Mouse (Mus musculus): Measurements from ENCODE around the gene Calr4.

The Calr4 gene

DNA sequence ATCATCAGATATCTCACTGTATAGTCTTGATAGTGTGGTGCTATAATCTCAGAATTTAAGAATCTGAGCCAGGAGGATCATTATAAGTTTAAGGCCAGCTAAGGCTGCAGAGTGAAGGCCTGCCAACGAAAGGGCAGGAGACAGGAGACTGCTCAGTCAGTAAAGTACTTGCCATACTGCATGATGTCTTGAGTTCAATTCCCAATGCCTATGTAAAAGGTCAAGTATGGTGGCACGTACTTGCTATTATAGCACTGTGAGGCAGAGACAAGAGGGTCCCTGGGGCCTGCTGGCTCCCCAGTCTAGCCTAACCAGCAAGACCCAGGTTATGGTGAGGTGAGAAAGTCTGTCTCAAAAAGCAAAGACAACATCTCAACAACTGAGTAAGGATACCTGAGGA, at the start of gene Calr4:
Gene Calr4, plus strand, starts transcription at position 301 of the 400 bp plus-strand sequence.
- DNase-seq (ENCODE audit: low spot score in 2 of 2) = no peak

DNA sequence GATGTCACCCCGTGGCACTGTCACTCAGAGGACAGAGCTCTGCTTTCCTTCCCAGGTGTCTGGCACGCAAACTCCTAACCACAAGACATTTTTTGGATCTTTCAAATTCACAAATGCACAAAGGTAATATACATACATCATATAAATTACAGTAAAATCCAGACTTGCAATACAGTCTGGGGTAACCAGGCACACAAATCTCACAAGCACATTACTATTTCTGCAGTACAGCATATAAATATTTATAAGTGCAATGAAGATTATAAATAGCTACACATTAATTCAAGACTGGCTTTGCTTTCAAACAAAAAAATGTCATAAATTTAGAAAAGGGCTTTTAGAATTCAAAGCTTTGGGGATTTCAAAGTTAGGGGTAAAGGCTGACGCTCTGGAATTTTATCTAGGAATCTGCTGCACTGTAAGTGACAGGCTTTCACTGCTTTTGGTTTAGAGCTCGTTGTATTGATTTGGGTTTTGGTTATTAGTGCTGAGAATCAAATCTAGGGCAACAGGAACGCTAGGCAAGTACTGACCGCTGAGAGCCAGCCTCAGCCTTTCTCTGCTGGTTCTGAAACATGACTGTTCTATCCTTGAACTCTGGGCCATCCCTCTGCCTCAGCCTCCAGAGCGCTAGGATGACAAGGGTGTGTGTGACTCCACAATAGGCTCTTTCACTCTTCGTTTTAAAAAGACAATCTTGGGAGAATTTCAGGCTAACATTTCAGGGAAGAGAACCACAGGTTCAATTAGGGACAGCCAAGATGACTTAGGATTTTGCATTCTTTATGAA, 48.5 kb upstream of the Calr4 start:
- no peak for DNase-seq (ENCODE audit: low spot score in 2 of 2)

DNA sequence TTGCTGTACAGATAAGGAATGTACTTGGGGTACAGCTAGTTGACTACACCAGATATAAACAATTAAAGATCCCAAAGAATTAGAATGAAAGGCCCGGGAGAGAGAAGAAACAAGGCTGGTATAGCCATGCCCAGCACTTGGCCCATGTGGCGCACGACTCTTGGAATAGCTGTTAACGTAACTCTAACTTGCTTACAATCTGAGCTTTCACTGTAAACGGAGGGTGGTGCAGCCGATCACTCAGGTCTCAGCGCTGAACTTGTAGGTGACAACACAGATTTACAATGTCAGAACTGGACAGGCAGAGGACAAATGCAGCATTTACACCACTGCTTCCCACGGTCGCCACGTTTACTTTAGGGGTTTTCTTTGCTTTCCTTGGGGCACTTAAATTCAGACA, 42.7 kb upstream of the Calr4 start:
- DNase-seq (ENCODE audit: low spot score in 2 of 2) = no peak

DNA sequence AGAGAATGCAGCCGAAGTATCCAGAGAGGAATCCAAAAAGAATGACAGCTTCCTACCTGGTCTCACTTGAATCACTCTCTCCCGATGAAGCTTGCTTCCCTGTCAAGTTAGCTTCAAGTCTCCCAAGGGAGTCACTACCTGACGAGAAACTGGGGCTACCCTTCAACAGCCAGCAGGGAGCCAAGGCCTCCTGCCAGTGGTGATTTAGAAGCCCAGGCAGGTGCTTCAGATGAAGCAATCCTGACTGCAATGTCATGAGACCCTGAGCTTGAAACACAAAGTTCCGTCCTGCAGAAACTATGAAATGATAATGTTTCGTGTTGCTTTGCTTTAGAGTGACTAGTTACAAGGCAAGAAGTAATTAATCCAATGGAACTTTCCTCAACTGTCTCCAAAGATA, 40.4 kb upstream of the Calr4 start:
- no peak for DNase-seq (ENCODE audit: low spot score in 2 of 2)

DNA sequence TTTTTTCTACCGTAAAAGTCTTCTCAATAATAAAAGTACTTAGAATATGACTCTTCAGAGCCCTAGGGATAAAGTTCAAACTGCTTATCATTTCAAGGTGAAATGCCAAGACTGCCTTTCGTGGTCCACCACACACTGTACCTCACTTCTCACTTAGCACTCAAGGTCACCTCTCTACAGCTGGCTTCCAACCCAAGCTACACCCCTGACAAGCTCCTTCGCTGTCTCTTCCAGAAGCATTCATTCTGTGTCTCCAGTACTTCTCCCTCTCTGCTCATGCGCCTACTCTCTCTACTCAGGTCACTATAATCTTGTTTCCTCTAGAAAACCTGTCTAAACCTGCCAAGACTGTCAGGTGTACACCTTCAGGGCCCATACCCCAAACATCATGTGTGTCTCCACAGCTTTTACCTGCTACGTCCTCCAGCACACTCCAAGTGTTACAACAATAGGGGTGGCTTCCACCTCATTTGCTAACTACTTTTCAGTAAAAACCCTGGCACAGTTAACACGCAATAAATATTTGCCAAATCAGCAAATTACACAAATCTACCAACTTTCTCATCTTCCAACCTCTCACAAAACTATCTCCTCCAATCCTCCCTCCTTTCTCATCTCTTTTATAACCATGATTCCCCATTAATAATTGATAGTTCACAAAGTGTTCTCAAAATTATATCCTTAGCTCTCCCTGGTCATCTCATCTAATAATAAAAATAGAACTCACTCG, 38.2 kb upstream of the Calr4 start:
- DNase-seq (ENCODE audit: low spot score in 2 of 2) = no peak

DNA sequence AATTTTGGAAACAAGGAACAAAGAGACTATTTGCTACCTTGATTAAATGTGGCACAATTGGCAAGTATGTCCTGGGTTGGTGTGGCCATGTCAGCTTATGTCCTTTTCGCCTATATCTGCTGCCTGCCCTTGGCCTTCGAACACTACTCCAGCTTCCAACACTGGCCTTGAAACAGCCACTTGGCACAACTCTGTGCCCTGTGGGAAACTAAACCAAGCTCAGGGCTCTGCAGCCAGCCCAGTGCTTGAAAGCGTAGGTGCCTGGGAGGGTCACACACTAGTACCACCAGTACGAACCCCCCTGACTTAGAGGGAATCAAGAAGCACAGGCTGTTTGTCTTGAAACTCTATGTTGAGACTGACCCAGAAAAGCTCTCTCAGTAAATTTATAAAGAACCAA, 35.2 kb upstream of the Calr4 start:
- DNase-seq (ENCODE audit: low spot score in 2 of 2) = no peak

DNA sequence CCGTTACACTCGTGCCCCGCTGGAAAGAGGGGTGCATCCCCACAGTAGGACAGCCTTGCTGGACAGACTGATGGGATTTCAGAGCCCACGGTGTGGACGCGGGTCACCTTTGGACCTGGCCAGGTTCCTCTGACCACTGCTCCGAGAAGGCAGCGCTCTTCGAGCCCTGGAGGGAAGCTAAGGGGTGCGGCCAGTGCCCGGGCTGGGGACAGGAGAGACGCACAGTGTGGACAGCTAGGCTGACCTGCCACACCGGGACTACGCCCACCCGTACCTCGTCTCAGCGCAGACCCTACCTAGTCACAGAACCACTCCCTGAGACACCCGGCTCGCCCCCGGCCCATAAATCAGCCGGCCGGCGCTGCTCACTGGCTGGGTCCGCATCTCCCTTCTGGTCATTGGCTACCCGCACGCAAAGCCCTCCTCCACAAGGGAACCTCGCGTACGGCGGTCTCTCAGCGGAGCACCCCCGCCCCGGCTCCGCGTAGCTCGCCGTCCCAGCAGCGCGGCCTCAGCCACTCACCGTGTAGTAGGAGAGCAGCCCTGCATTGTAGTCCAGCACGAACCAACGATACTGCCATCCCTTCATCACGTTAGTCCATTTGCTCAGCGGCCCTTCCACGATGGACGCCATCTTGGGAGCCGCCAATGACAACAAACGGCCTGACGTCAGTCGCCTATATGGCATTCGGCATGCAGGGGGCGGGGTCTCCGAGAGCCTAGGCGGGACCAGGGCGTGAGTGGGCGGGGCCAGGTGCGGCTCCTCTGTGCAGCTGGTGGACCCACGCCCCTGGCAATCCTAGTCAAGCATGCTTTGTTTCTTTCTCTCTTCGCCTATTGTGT, 32.5 kb upstream of the Calr4 start, which contains the start of gene Osbpl9:
Gene Osbpl9, minus strand, starts transcription at position 691 of the 843 bp plus-strand sequence.
- DNase-seq (ENCODE audit: low spot score in 2 of 2) = peak; percentile 98

DNA sequence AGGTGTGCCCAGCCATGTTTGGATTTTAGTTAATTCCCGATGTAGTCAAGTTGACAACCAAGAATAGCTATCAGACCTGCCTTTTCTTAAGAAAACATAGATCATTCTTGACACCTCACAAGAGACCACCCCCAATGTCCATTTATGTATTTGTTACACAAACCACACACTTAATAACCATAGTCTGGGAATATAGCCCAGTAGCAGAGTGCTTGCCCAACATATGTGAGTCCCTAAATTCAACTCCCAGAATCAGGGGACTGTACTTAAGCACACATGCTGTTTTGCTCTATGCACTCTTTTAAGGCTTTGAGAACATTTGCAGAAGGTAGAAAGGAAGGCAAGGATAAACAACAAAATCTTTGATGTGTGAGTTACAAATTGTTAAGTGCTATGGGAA, 30.4 kb upstream of the Calr4 start:
- DNase-seq (ENCODE audit: low spot score in 2 of 2) = no peak

DNA sequence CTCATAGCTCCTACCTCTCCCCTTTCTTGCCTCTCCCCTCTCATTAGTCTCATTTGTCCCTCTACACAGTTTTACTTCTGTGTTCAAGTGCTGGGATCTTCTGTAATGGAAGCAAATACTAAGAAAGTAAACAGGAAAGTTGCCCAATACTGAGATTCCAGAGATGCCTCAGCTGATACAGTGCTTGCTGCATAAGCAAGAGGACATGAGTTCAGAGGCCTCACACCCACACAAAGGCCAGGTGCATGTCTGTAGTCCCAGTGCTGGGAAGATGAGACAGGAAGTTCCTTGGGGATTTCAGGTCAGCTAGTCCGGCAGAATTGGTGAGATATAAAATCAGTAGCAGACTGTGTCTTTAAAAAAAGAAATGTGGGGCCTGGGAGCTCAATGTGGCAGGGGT, 29.9 kb upstream of the Calr4 start:
- DNase-seq (ENCODE audit: low spot score in 2 of 2) = no peak

DNA sequence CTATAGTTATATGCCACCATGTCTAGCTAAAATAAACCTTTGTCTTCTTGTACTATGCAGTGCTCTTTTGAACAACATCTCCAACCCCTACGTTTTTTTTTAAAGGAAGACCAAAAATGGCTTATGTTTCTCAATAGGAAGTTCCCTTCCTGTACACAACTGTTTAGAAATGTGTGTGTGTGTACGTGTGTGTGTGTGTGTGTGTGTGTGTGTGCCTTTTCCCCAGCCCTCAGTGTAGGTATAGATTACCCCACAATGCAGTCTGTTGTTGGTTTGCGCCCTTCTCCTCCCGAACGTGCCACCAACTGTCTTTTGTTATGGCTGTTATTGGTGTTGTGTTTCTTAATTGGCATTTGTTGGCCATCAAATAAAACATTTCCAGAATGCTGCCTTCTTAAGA, 26.8 kb upstream of the Calr4 start:
- no peak for DNase-seq (ENCODE audit: low spot score in 2 of 2)

DNA sequence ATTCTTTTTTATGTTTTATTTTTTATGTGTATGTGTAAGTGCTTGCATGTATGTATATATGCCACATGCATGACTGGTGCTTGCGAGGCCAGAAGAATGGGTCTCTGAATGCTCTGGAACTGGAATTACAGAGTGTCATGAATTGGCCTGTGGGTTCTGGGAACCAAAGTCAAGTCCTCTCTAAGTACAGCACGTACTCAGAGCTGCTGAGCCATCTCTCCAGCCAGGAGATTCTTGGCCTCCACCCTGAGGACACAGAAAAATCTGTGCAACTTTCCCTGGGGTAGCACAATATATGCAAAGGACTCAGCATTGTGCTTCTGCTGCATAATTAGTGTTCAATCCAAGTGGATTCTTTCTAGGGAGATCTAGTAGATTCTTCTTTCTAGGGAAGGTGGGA, 24.0 kb upstream of the Calr4 start:
- DNase-seq (ENCODE audit: low spot score in 2 of 2) = no peak

DNA sequence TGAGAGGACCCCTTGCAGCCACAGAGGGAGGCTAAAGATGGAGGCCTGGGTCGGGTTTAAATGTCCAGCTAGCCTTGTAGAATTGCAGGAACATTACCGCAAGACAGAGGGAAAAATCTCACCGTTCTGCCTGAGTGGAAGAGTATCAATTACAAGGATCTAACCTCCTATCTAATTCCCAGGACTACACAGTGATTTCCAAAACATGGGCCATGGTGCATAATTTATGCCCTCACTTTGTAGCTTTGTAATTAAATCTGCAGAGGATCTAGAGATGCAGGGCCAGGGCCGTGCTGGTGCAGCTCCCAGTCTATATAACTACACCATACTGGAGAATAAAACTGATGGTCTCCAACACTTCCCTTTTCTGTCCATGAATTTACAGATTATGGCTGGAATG, 23.4 kb upstream of the Calr4 start:
- DNase-seq (ENCODE audit: low spot score in 2 of 2) = no peak

DNA sequence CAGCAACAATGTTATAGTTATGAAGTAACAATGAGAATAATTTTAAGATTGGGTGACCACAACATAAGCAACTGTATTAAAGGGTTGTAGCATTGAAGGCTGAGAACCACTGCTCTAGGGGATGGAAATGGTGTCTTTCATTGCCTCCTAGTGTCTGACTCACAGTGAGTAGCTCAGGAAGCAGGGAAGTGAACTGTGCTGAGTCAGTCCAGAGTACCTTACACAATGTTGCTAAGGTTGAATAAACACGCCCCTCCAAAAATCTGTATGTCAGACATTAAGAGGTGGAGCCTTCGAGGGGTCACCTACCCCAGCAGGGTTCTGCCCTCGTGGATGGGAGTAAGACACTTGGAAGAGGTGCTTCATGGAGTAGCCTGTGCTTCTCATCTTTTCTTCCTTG, 20.3 kb upstream of the Calr4 start:
- DNase-seq (ENCODE audit: low spot score in 2 of 2) = no peak

DNA sequence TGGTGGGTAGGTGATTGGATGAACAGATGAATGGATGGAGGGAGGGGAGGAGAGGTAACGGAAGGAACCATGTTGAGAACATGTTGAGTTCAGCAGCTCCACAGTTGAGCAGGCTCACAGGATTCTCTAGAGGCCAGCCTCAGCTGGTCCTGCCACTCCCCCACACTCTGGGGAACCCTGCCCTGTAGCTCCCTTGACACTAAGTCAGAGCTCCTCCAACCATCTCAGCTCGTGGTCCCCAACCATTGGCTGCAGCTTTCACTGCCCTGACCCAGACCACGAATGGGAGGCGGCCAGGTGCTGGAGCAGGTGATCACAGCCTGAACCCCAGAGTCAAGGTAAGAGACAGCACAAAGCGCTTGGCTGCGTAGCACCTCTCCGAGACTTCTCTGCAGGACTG, 16.3 kb upstream of the Calr4 start:
- DNase-seq (ENCODE audit: low spot score in 2 of 2) = no peak

DNA sequence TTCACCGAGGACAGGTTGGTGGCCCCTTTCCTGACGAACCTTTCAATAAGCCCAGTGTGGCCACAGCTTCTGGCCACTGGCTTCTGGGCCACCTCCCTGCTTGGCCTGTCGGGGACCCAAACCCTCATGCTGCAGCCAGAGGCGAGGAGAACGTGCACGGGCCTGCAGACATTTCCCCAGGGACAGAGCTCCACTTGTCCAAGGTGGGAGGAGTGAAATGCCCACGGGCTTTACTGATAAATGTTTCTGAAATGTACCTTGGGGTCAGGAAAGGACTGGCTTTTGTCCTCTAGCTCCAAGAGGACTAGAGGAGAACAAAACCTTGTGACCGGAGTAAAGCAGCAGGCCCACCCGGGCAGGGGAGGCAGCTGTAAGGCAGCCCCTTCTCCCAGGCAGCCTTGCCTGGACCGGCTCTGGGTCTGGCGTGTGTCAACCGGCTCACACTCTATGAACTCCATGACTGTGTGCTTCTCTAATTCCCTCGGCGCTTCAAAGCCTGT, 13.8 kb upstream of the Calr4 start:
- no peak for DNase-seq (ENCODE audit: low spot score in 2 of 2)

DNA sequence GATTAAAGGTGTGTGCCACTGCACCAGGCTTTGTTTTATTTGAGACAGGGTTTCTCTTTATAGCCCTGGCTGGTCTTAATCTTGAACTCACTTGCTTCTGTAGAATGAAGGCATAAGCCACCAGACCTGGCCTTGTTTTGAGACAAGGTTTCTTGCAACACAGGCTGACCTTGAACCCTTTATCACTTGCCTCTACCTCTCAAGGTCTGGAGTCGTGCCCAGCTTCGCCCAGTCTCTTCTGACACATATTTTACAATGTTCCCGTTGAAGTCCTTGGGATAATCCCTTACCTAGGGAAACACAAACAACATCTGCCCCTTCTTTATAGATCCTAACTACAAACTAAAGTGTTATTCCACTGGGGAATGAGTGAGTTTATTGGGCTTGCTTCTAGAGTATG, 12.3 kb upstream of the Calr4 start:
- no peak for DNase-seq (ENCODE audit: low spot score in 2 of 2)

DNA sequence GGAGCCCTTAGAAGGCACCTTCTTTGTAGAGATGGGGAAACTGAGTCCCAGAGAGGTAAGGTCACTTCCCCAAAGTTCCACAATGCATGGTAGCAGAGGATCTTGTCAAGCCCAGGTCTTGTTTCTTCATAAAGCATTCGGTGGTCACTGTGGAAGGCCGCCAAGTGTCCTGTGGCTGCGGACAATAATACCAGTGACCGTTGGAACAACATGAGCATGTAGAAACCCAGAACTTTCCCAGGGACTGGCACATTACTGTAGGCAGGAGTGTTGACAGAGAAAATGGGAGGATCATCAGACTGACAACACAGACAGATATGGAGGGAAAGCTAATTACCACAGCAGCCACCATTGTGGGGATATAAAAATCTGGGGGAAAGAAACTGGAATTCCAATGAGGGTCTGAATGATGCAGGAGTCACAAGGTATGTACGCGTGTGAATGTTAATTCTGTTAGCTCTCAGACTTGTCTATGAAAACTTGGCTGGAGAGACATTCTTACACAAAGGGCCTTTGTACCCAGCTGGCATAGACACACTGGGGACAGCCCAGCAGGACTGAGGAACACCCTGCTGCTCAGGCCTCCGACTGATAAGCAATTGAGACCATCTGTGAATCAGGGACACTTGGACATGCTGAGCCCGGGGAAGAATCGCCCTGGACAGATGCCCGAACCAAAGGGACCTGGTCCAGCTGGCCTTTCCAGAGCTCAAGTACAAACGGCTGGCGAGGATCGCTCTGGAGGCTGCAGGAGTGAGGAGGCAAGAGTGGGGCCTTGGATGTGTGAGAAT, 9.3 kb upstream of the Calr4 start:
- peak; percentile 63 to 89 for DNase-seq (ENCODE audit: low spot score in 2 of 2)

DNA sequence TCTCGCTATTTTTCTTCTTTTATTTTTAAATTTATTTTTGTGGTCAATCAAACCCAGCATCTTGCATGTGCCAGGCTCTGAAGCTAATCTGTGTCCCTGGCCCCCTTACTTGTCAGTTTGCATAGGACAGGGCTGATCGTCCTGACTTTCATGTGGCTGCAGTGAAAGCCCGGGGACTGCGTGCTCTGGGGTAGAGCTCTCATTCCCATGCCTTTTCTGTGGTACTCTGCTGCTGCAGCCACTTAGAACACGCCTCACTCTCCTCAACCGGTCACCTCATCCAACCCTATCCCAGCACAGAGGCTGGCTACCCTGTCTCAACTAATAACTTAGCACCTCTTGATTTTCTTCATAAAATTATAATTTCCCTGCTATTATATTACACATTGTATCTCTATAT, 8.7 kb upstream of the Calr4 start:
- DNase-seq (ENCODE audit: low spot score in 2 of 2) = no peak

DNA sequence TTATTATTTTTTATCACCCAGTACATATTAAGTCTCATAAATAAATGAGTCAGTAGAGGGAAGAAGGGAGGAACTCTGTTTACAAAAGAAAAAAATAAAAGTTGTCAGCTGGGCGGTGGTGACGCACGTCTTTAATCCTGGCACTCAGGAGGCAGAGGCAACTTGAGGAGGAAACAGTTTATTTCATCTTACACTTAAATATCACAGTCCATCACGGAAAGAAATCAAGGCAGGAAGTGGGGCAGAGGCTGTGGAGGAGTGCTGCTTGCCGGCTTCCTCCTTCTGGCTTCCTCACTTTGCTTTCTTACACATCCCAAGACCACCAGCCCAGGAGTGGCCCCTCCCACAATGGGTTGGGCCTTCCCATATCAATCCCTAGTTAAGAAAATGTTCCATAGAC, 8.2 kb upstream of the Calr4 start:
- no peak for DNase-seq (ENCODE audit: low spot score in 2 of 2)

DNA sequence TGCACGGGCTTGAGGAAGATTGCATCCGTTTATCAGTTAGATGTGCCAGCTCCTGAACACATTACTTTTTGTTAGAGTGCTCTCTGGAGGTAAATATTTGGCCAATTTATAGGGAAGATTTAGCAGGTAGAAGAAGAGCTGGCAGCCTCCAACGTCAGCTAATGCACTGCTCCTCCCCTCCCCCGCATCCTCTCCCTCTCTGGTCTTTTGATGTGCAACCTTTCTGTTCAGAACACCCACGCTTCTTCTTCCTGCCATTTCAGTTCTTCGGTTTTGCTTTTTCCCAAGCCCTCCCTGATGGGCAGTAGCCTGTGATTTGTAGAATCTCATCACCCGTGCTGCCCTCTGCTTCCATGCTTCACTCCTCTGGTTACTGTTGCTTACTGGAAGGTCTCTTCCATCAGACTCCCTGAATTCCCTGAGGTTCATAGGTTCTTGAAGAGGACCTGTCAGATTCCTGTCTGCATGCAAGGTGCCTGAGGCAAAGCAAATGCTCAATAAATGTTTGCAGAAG, 4.5 kb upstream of the Calr4 start:
- no peak for DNase-seq (ENCODE audit: low spot score in 2 of 2)

DNA sequence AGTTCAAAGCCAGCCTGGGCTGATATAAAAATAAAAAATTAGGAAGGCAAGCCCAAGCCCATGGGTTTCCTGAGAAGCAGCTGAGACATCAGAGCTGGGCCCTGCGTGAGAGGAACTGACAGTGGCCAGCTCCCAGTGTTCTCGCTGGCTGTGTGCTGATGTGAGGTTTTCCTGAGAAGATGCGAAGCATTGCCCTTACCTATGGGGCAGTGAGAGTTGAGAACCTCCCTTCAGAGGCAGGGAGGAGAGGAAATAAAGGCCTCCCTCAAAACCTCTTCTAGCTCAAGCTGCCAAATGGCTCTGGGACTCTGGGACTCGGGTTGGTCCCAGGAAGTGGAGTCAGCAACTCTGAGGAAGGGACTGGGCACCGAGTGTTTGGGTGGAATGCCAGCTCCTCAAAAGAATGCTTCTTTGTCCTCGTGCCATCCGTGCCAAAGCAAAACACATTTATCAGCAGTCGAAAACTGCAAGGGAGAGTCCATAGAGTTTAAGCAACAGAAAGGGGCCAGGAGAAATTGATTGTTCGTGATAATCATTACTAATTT, 593 bp downstream of the Calr4 start:
- DNase-seq (ENCODE audit: low spot score in 2 of 2) = peak in 1 of 2 experiments; percentile 22
